Mouse (Mus musculus) right cerebral cortex, postnatal 10 days (tissue): ENCODE results near the gene Cinp.

Experiments
- DNase-seq, 2 experiments: peaks; one replicate each; pipeline ENCODE4 v3.0.0; 2021; ENCODE audit warnings: low spot score in 2 of 2

The Cinp gene

GRCm38 (mm10) chr12:110835182-110835581, 53.8 kb downstream of the Cinp start:
- no peak for DNase-seq

GRCm38 (mm10) chr12:110830293-110831024, 58.5 kb downstream of the Cinp start:
- DNase-seq, result no peak

- DNase-seq, result no peak
These were observed 60.0 kb downstream of the Cinp start for GRCm38 (mm10) chr12:110828908-110829307.
